10 mouse cellular contexts compared by ENCODE assay signal in genomic region chr7:134027020-134027415, GRCm38 (mm10).
DNase-seq lines count a peak whose midpoint lies in the region; ATAC-seq and TF ChIP-seq lines count a peak whose summit lies in the region.
"Had no signal": no experiment of that assay in that cellular context is flagged by ENCODE, and none has a peak within 500 bp of the region (broad histone marks: within the 10 kb centered on the region; RNA-seq: fewer than 3 reads in every experiment).

No protein-coding gene starts in this region.

- no peak for TF ChIP-seq POLR2A in brain, embryonic 14.5 days (IDR thresholded peaks at IDR 0.05; ENCODE audit: borderline replicate concordance, extremely low read depth, insufficient read depth, insufficient read length, poor library complexity, severe bottlenecking)

- no peaks in the 10 kb centered on the region for H3K9me3 ChIP-seq in kidney, embryonic 15.5 days (replicated peaks)
- no peaks in the 10 kb centered on the region for H3K9me3 ChIP-seq in embryonic facial prominence, embryonic 14.5 days (ENCODE audit: control insufficient read depth, low read length)
- H3K9me3 ChIP-seq in midbrain, embryonic 11.5 days (ENCODE audit: control insufficient read depth, low read length), result no peaks in the 10 kb centered on the region

- no peak for DNase-seq in kidney, postnatal 25 days
- peak; percentile 56 for DNase-seq in brain, embryonic 14.5 days (ENCODE audit: low read depth)
- DNase-seq in embryonic facial prominence, embryonic 14.5 days (ENCODE audit: low spot score), result no peak
- DNase-seq in midbrain, embryonic 11.5 days (ENCODE audit: low spot score, missing footprints), result peak; percentile 88
- no peak for DNase-seq in thymus, postnatal 36 days
- no peak for DNase-seq in thymus, postnatal 4 days
- no peak for DNase-seq in adrenal gland, postnatal 14 days
- DNase-seq: adrenal gland, postnatal 25 days; left cerebral cortex, postnatal 4 days had no signal

- no peaks in the 10 kb centered on the region for H3K27me3 ChIP-seq in kidney, embryonic 15.5 days
- H3K27me3 ChIP-seq in embryonic facial prominence, embryonic 14.5 days (replicated peaks; ENCODE audit: control insufficient read depth, insufficient read depth, low read length), result no peaks in the 10 kb centered on the region
- H3K27me3 ChIP-seq in midbrain, embryonic 11.5 days (ENCODE audit: control insufficient read depth, insufficient read depth, low read length), result no peaks in the 10 kb centered on the region

- no peak overlapping the region for H3K9ac ChIP-seq in kidney, embryonic 15.5 days
- no peak overlapping the region for H3K9ac ChIP-seq in embryonic facial prominence, embryonic 14.5 days (ENCODE audit: low read depth, low read length)
- H3K9ac ChIP-seq in midbrain, embryonic 11.5 days (ENCODE audit: low read length), result 0 out of 2 replicates have a peak overlapping the region, but pooled peaks have one; percentile 10

- peaks cover 30% of the 10 kb centered on the region for H3K4me1 ChIP-seq in kidney, embryonic 15.5 days
- H3K4me1 ChIP-seq in embryonic facial prominence, embryonic 14.5 days (ENCODE audit: control insufficient read depth, insufficient read depth, low read length), result peaks cover 47% of the 10 kb centered on the region
- H3K4me1 ChIP-seq in midbrain, embryonic 11.5 days (ENCODE audit: control insufficient read depth, insufficient read depth, low read length), result peaks cover 17% of the 10 kb centered on the region

- no peak overlapping the region for H3K4me2 ChIP-seq in kidney, embryonic 15.5 days
- H3K4me2 ChIP-seq in embryonic facial prominence, embryonic 14.5 days (ENCODE audit: low read depth, low read length), result no peak overlapping the region
- H3K4me2 ChIP-seq in midbrain, embryonic 11.5 days, result no peak overlapping the region

- TF ChIP-seq CTCF in brain, embryonic 14.5 days (IDR thresholded peaks at IDR 0.05; ENCODE audit: borderline replicate concordance, extremely low read depth, insufficient read depth, insufficient read length), result no peak

- H3K4me3 ChIP-seq in kidney, embryonic 15.5 days (replicated peaks), result no peak overlapping the region
- no peak overlapping the region for H3K4me3 ChIP-seq in embryonic facial prominence, embryonic 14.5 days (ENCODE audit: low read depth, low read length)
- no peak overlapping the region for H3K4me3 ChIP-seq in midbrain, embryonic 11.5 days (ENCODE audit: low read depth, low read length)

- H3K27ac ChIP-seq in kidney, embryonic 15.5 days, result peak overlapping the region; percentile 76
- peak overlapping the region; percentile 80 for H3K27ac ChIP-seq in embryonic facial prominence, embryonic 14.5 days (replicated peaks; ENCODE audit: low read depth, low read length)
- H3K27ac ChIP-seq in midbrain, embryonic 11.5 days (ENCODE audit: low read depth, low read length), result no peak overlapping the region

- WGBS in kidney, embryonic 15.5 days, result 68% methylated on average over 5 of the region's 5 CpGs
- WGBS in embryonic facial prominence, embryonic 14.5 days, result 37% methylated on average over 5 of the region's 5 CpGs
- 19% methylated on average over 5 of the region's 5 CpGs for WGBS in midbrain, embryonic 11.5 days

- H3K36me3 ChIP-seq in kidney, embryonic 15.5 days, result no peaks in the 10 kb centered on the region
- H3K36me3 ChIP-seq in embryonic facial prominence, embryonic 14.5 days (ENCODE audit: control insufficient read depth, insufficient read depth, low read length), result no peaks in the 10 kb centered on the region
- H3K36me3 ChIP-seq in midbrain, embryonic 11.5 days (ENCODE audit: control insufficient read depth, insufficient read depth, low read length), result no peaks in the 10 kb centered on the region

- no peak for ATAC-seq in kidney, embryonic 15.5 days (replicated peaks; ENCODE audit: low FRiP score)
- ATAC-seq in embryonic facial prominence, embryonic 14.5 days (ENCODE audit: low read depth), result no peak
- ATAC-seq in midbrain, embryonic 11.5 days (ENCODE audit: low FRiP score), result peak; percentile 73

Comparison
In these comparisons a context has a peak if more than half of its experiments do, and no peak if none do; other contexts are left out.
1. DNase-seq: peak in brain, embryonic 14.5 days (single experiment) and midbrain, embryonic 11.5 days (single experiment); none in kidney, postnatal 25 days (0 of 2), embryonic facial prominence, embryonic 14.5 days (single experiment), thymus, postnatal 36 days (0 of 2), thymus, postnatal 4 days (single experiment) and adrenal gland, postnatal 14 days (single experiment).